Mouse (Mus musculus) neural tube, embryonic 15.5 days (tissue): Measurements from ENCODE around the gene Zbtb5. TPM values are rescaled to one million over a fixed set of nuclear protein-coding genes. Genes with fewer than 3 reads are reported as not detected.
"Not testable (repeated sequence)": the region's sequence is repeated elsewhere in the genome, so short reads cannot be mapped to it uniquely, and the experiment has no call there.

Experiments
- ATAC-seq: fragments of 200-750 bp; cut with Nextera tagmentation; 2 replicates; pipeline ENCODE4 v1.8.0; 2017; ENCODE audit warnings: mild to moderate bottlenecking, moderate TSS enrichment, moderate library complexity; ENCODE audit not compliant: low FRiP score
- H3K27ac ChIP-seq: fragments of 300-500 bp; sonication (generic); replicated peaks from 2 replicates; pipeline ENCODE4 v1.5.1; 2015; ENCODE audit warnings: mild to moderate bottlenecking, inconsistent platforms
- H3K27me3 ChIP-seq: fragments of 300-500 bp; sonication (generic); replicated peaks from 2 replicates; pipeline ENCODE4 v1.6.1; 2015; ENCODE audit warnings: inconsistent platforms
- H3K36me3 ChIP-seq: fragments of 300-500 bp; sonication (generic); 2 replicates; pipeline ENCODE4 v1.6.1; 2015; ENCODE audit warnings: inconsistent platforms
- H3K4me1 ChIP-seq: fragments of 300-500 bp; sonication (generic); 2 replicates; pipeline ENCODE4 v1.6.1; 2015; ENCODE audit warnings: inconsistent platforms
- H3K4me2 ChIP-seq: fragments of 300-500 bp; sonication (generic); 2 replicates; pipeline ENCODE4 v1.6.1; 2015; ENCODE audit warnings: inconsistent platforms, mild to moderate bottlenecking, moderate library complexity
- H3K4me3 ChIP-seq: fragments of 300-500 bp; sonication (generic); replicated peaks from 2 replicates; pipeline ENCODE4 v1.5.1; 2015; ENCODE audit warnings: mild to moderate bottlenecking, inconsistent platforms
- H3K9ac ChIP-seq: fragments of 300-500 bp; sonication (generic); replicated peaks from 2 replicates; pipeline ENCODE4 v1.6.1; 2015; ENCODE audit warnings: mild to moderate bottlenecking, inconsistent platforms
- H3K9me3 ChIP-seq: fragments of 300-500 bp; sonication (generic); replicated peaks from 2 replicates; pipeline ENCODE4 v1.6.1; 2016; ENCODE audit warnings: inconsistent platforms
- WGBS: fragments of 180-500 bp; shearing (Covaris S2); methylation state at CpG from one replicate; pipeline ENCODE4 v1.1.7; 2015; ENCODE audit warnings: mixed read lengths; 5-methylcytosine and 5-hydroxymethylcytosine counted together
- polyA plus RNA-seq: library from polyadenylated mRNA; unstranded; fragments of >200 nt; fragmentation: Nextera tagmentation; extraction: Ambion mirVana; gene quantifications from 2 replicates; pipeline ENCODE4 v1.2.1, GENCODE M21; 2015

Zbtb5 gene
- 33.3 and 34.2 TPM in 2 replicates for polyA plus RNA-seq

GRCm38 (mm10) chr4:45012105-45012975, at the start of gene Zbtb5:
Gene Zbtb5 (minus strand): TSS chr4:45012412.
- Histone ChIP-seq H3K4me3 (peak within 1 kb of the TSS; percentile 83), H3K27me3 (no peaks in the 10 kb centered on the region), H3K36me3 (no peaks in the 10 kb centered on the region), H3K27ac (peak within 1 kb of the TSS; percentile 95), H3K4me2 (peak within 1 kb of the TSS; percentile 73), H3K4me1 (peaks cover 26% of the 10 kb centered on the region), H3K9ac (peak within 1 kb of the TSS; percentile 88), H3K9me3 (no peaks in the 10 kb centered on the region)
- WGBS = under 1% methylated on average over 63 of the region's 63 CpGs
- ATAC-seq = peak; percentile 98

GRCm38 (mm10) chr4:45055451-45055850, 43.2 kb upstream of the Zbtb5 start:
- Histone ChIP-seq H3K36me3 (peaks cover 48% of the 10 kb centered on the region), H3K9me3 (no peaks in the 10 kb centered on the region), H3K4me3 (no peak overlapping the region), H3K27me3 (no peaks in the 10 kb centered on the region), H3K4me2 (no peak overlapping the region), H3K9ac (no peak overlapping the region), H3K27ac (no peak overlapping the region), H3K4me1 (no peaks in the 10 kb centered on the region)
- WGBS = 91% methylated on average over 8 of the region's 8 CpGs
- no peak for ATAC-seq

- H3K27ac ChIP-seq = no peak overlapping the region
- peaks cover 48% of the 10 kb centered on the region for H3K36me3 ChIP-seq
- no peak overlapping the region for H3K4me3 ChIP-seq
- no peak overlapping the region for H3K9ac ChIP-seq
- no peaks in the 10 kb centered on the region for H3K9me3 ChIP-seq
- no peak overlapping the region for H3K4me2 ChIP-seq
- no peaks in the 10 kb centered on the region for H3K4me1 ChIP-seq
- no peak for ATAC-seq
- no peaks in the 10 kb centered on the region for H3K27me3 ChIP-seq
- 57% methylated on average over 3 of the region's 3 CpGs for WGBS
Measured at GRCm38 (mm10) chr4:45054862-45055261, 42.6 kb upstream of the Zbtb5 start.

- Histone ChIP-seq H3K36me3 (peaks cover 62% of the 10 kb centered on the region), H3K9ac (no peak overlapping the region), H3K27me3 (no peaks in the 10 kb centered on the region), H3K4me3 (no peak overlapping the region), H3K4me1 (no peaks in the 10 kb centered on the region), H3K4me2 (no peak overlapping the region), H3K9me3 (no peaks in the 10 kb centered on the region), H3K27ac (no peak overlapping the region)
- WGBS = 74% methylated on average over 9 of the region's 9 CpGs
- no peak for ATAC-seq
Measured at GRCm38 (mm10) chr4:45047956-45048355, 35.7 kb upstream of the Zbtb5 start.

GRCm38 (mm10) chr4:45047286-45047887, 35.2 kb upstream of the Zbtb5 start:
- 79% methylated on average over 9 of the region's 9 CpGs for WGBS

GRCm38 (mm10) chr4:45046679-45047078, 34.5 kb upstream of the Zbtb5 start:
- H3K4me2 ChIP-seq = no peak overlapping the region
- ATAC-seq = no peak
- H3K4me3 ChIP-seq = no peak overlapping the region
- 94% methylated on average over 5 of the region's 5 CpGs for WGBS
- H3K36me3 ChIP-seq = peaks cover 65% of the 10 kb centered on the region
- no peaks in the 10 kb centered on the region for H3K9me3 ChIP-seq
- no peaks in the 10 kb centered on the region for H3K27me3 ChIP-seq
- no peaks in the 10 kb centered on the region for H3K4me1 ChIP-seq
- H3K9ac ChIP-seq = no peak overlapping the region
- no peak overlapping the region for H3K27ac ChIP-seq

More at GRCm38 (mm10) chr4:45047286-45047887, 35.2 kb upstream of the Zbtb5 start:
- no peak for ATAC-seq
- no peak overlapping the region for H3K4me3 ChIP-seq
- H3K9me3 ChIP-seq = no peaks in the 10 kb centered on the region
- H3K4me2 ChIP-seq = no peak overlapping the region
- H3K27me3 ChIP-seq = no peaks in the 10 kb centered on the region
- peaks cover 65% of the 10 kb centered on the region for H3K36me3 ChIP-seq
- H3K9ac ChIP-seq = no peak overlapping the region
- no peaks in the 10 kb centered on the region for H3K4me1 ChIP-seq
- H3K27ac ChIP-seq = no peak overlapping the region

GRCm38 (mm10) chr4:45040795-45041194, 28.6 kb upstream of the Zbtb5 start:
- Histone ChIP-seq H3K4me3 (no peak overlapping the region), H3K9ac (no peak overlapping the region), H3K4me2 (no peak overlapping the region), H3K4me1 (no peaks in the 10 kb centered on the region), H3K36me3 (peaks cover 72% of the 10 kb centered on the region), H3K27ac (no peak overlapping the region), H3K27me3 (no peaks in the 10 kb centered on the region), H3K9me3 (no peaks in the 10 kb centered on the region)
- WGBS = 92% methylated on average over 7 of the region's 7 CpGs
- ATAC-seq = no peak

- H3K4me3 ChIP-seq, H3K9me3 ChIP-seq, H3K4me1 ChIP-seq, H3K27me3 ChIP-seq, ATAC-seq, H3K27ac ChIP-seq, H3K9ac ChIP-seq, H3K4me2 ChIP-seq: not testable (repeated sequence)
- peaks cover 75% of the 10 kb centered on the region for H3K36me3 ChIP-seq
- WGBS = 87% methylated on average over 7 of the region's 7 CpGs
Measured at GRCm38 (mm10) chr4:45039546-45039945, 27.3 kb upstream of the Zbtb5 start.

GRCm38 (mm10) chr4:45038879-45039278, 26.7 kb upstream of the Zbtb5 start:
- not testable (repeated sequence) for H3K4me3 ChIP-seq, H3K4me1 ChIP-seq, H3K4me2 ChIP-seq, H3K27me3 ChIP-seq, H3K9ac ChIP-seq, H3K27ac ChIP-seq, H3K9me3 ChIP-seq, ATAC-seq
- peaks cover 74% of the 10 kb centered on the region for H3K36me3 ChIP-seq
- 67% methylated on average over 8 of the region's 8 CpGs for WGBS

- H3K27ac ChIP-seq = no peak overlapping the region
- 91% methylated on average over 13 of the region's 13 CpGs for WGBS
- peaks cover 73% of the 10 kb centered on the region for H3K36me3 ChIP-seq
- H3K4me2 ChIP-seq = no peak overlapping the region
- ATAC-seq = no peak
- H3K9me3 ChIP-seq = no peaks in the 10 kb centered on the region
- no peaks in the 10 kb centered on the region for H3K27me3 ChIP-seq
- H3K9ac ChIP-seq = no peak overlapping the region
- H3K4me1 ChIP-seq = no peaks in the 10 kb centered on the region
- H3K4me3 ChIP-seq = no peak overlapping the region
Measured at GRCm38 (mm10) chr4:45037455-45038410, 25.5 kb upstream of the Zbtb5 start.

- Histone ChIP-seq H3K4me2 (no peak overlapping the region), H3K27me3 (no peaks in the 10 kb centered on the region), H3K36me3 (peaks cover 84% of the 10 kb centered on the region), H3K4me1 (no peaks in the 10 kb centered on the region), H3K4me3 (no peak overlapping the region), H3K9ac (no peak overlapping the region), H3K9me3 (no peaks in the 10 kb centered on the region), H3K27ac (no peak overlapping the region)
- no peak for ATAC-seq
- WGBS = 76% methylated on average over 5 of the region's 5 CpGs
Measured at GRCm38 (mm10) chr4:45036571-45036970, 24.4 kb upstream of the Zbtb5 start.
